Mouse (Mus musculus) forebrain, embryonic 10.5 days (tissue): ENCODE data around the gene Rcbtb2. TPM values are rescaled to one million over a fixed set of nuclear protein-coding genes. Genes with fewer than 3 reads are reported as not detected.

Experiments used
- DNase-seq: peaks from one replicate; pipeline ENCODE4 v3.0.0-alpha.2; 2017; ENCODE audit warnings: low spot score; ENCODE audit errors: extremely low spot score
- H3K27ac ChIP-seq: fragments of 300-500 bp; sonication (generic); 2 replicates; pipeline ENCODE4 v1.5.1; 2016; ENCODE audit warnings: mild to moderate bottlenecking
- H3K27me3 ChIP-seq: fragments of 300-500 bp; sonication (generic); 2 replicates; pipeline ENCODE4 v1.6.1; 2016; ENCODE audit warnings: mild to moderate bottlenecking; ENCODE audit not compliant: poor library complexity, severe bottlenecking
- H3K36me3 ChIP-seq: fragments of 300-500 bp; sonication (generic); replicated peaks from 2 replicates; pipeline ENCODE4 v1.6.1; 2016; ENCODE audit warnings: mild to moderate bottlenecking, moderate library complexity
- H3K4me1 ChIP-seq: fragments of 300-500 bp; sonication (generic); 2 replicates; pipeline ENCODE4 v1.6.1; 2016
- H3K4me3 ChIP-seq: fragments of 300-500 bp; sonication (generic); 2 replicates; pipeline ENCODE4 v1.5.1; 2016; ENCODE audit warnings: mild to moderate bottlenecking, moderate library complexity
- H3K9me3 ChIP-seq: fragments of 300-500 bp; sonication (generic); 2 replicates; pipeline ENCODE4 v1.6.1; 2016; ENCODE audit warnings: mild to moderate bottlenecking, moderate library complexity
- WGBS: fragments of 180-500 bp; shearing (Covaris S2); methylation state at CpG from one replicate; pipeline ENCODE4 v1.1.7; 2016; 5-methylcytosine and 5-hydroxymethylcytosine counted together
- polyA plus RNA-seq: library from polyadenylated mRNA; unstranded; fragments of >200 nt; fragmentation: Nextera tagmentation; extraction: Ambion mirVana; gene quantifications from 2 replicates; pipeline ENCODE4 v1.2.1, GENCODE M21; 2016

The Rcbtb2 gene
- polyA plus RNA-seq, 1 experiment from 2014 or later: 168 TPM

GRCm38 (mm10) chr14:73142421-73142895 is 19.6 kb downstream of the Rcbtb2 start:
- Histone ChIP-seq H3K27ac (peak overlapping the region; percentile 99), H3K4me3 (peak overlapping the region; percentile 71), H3K27me3 (no peaks in the 10 kb centered on the region), H3K36me3 (peaks cover 27% of the 10 kb centered on the region), H3K9me3 (0 out of 2 replicates have a peak, but pooled peaks cover 2% of the 10 kb centered on the region), H3K4me1 (peaks cover 48% of the 10 kb centered on the region)
- WGBS: under 1% methylated on average over 11 of the region's 11 CpGs
- DNase-seq: no peak

GRCm38 (mm10) chr14:73142896-73143709 is 20.3 kb downstream of the Rcbtb2 start:
- Histone ChIP-seq H3K4me3 (peak overlapping the region; percentile 71), H3K4me1 (peaks cover 52% of the 10 kb centered on the region), H3K9me3 (0 out of 2 replicates have a peak, but pooled peaks cover 2% of the 10 kb centered on the region), H3K27me3 (no peaks in the 10 kb centered on the region), H3K36me3 (peaks cover 29% of the 10 kb centered on the region), H3K27ac (peak overlapping the region; percentile 99)
- WGBS: under 1% methylated on average over 85 of the region's 88 CpGs
- DNase-seq: peak; percentile 86

GRCm38 (mm10) chr14:73143710-73144420 is 21.0 kb downstream of the Rcbtb2 start:
- DNase-seq: no peak
- 0 out of 2 replicates have a peak, but pooled peaks cover 2% of the 10 kb centered on the region for H3K9me3 ChIP-seq
- peaks cover 52% of the 10 kb centered on the region for H3K4me1 ChIP-seq
- peaks cover 30% of the 10 kb centered on the region for H3K36me3 ChIP-seq
- peak overlapping the region; percentile 99 for H3K27ac ChIP-seq
- no peaks in the 10 kb centered on the region for H3K27me3 ChIP-seq
- 43% methylated on average over 25 of the region's 25 CpGs for WGBS
- peak overlapping the region; percentile 71 for H3K4me3 ChIP-seq

GRCm38 (mm10) chr14:73145531-73145930 is 22.7 kb downstream of the Rcbtb2 start:
- no peak overlapping the region for H3K4me3 ChIP-seq
- 94% methylated on average over 4 of the region's 4 CpGs for WGBS
- H3K27me3 ChIP-seq: no peaks in the 10 kb centered on the region
- H3K27ac ChIP-seq: no peak overlapping the region
- H3K4me1 ChIP-seq: peaks cover 47% of the 10 kb centered on the region
- DNase-seq: no peak
- 0 out of 2 replicates have a peak, but pooled peaks cover 2% of the 10 kb centered on the region for H3K9me3 ChIP-seq
- H3K36me3 ChIP-seq: peaks cover 38% of the 10 kb centered on the region

GRCm38 (mm10) chr14:73146721-73147120 is 23.9 kb downstream of the Rcbtb2 start:
- H3K4me1 ChIP-seq: peaks cover 40% of the 10 kb centered on the region
- peaks cover 42% of the 10 kb centered on the region for H3K36me3 ChIP-seq
- DNase-seq: no peak
- no peak overlapping the region for H3K4me3 ChIP-seq
- 0 out of 2 replicates have a peak, but pooled peaks cover 2% of the 10 kb centered on the region for H3K9me3 ChIP-seq
- WGBS: 73% methylated on average over 3 of the region's 3 CpGs
- H3K27ac ChIP-seq: no peak overlapping the region
- H3K27me3 ChIP-seq: no peaks in the 10 kb centered on the region

GRCm38 (mm10) chr14:73148125-73148524 is 25.3 kb downstream of the Rcbtb2 start:
- DNase-seq: no peak
- Histone ChIP-seq H3K4me1 (peaks cover 26% of the 10 kb centered on the region), H3K27me3 (no peaks in the 10 kb centered on the region), H3K4me3 (no peak overlapping the region), H3K36me3 (peaks cover 56% of the 10 kb centered on the region), H3K27ac (no peak overlapping the region), H3K9me3 (0 out of 2 replicates have a peak, but pooled peaks cover 2% of the 10 kb centered on the region)
- WGBS: 90% methylated on average over 3 of the region's 3 CpGs

- WGBS: 93% methylated on average over 4 of the region's 5 CpGs
- peaks cover 100% of the 10 kb centered on the region for H3K36me3 ChIP-seq
- H3K9me3 ChIP-seq: no peaks in the 10 kb centered on the region
- no peak overlapping the region for H3K4me3 ChIP-seq
- no peaks in the 10 kb centered on the region for H3K4me1 ChIP-seq
- DNase-seq: no peak
- H3K27me3 ChIP-seq: no peaks in the 10 kb centered on the region
- no peak overlapping the region for H3K27ac ChIP-seq
These were observed 38.5 kb downstream of the Rcbtb2 start for GRCm38 (mm10) chr14:73161303-73161702.

GRCm38 (mm10) chr14:73162192-73162800 is 39.5 kb downstream of the Rcbtb2 start:
- H3K9me3 ChIP-seq: no peaks in the 10 kb centered on the region
- no peaks in the 10 kb centered on the region for H3K27me3 ChIP-seq
- H3K36me3 ChIP-seq: peaks cover 100% of the 10 kb centered on the region
- no peak for DNase-seq
- H3K4me3 ChIP-seq: no peak overlapping the region
- no peak overlapping the region for H3K27ac ChIP-seq
- no peaks in the 10 kb centered on the region for H3K4me1 ChIP-seq
- 97% methylated on average over 13 of the region's 13 CpGs for WGBS

GRCm38 (mm10) chr14:73163363-73163998 is 40.6 kb downstream of the Rcbtb2 start:
- 92% methylated on average over 10 of the region's 10 CpGs for WGBS
- peaks cover 99% of the 10 kb centered on the region for H3K36me3 ChIP-seq
- no peaks in the 10 kb centered on the region for H3K9me3 ChIP-seq
- no peak for DNase-seq
- no peak overlapping the region for H3K4me3 ChIP-seq
- no peaks in the 10 kb centered on the region for H3K27me3 ChIP-seq
- H3K27ac ChIP-seq: no peak overlapping the region
- H3K4me1 ChIP-seq: no peaks in the 10 kb centered on the region

GRCm38 (mm10) chr14:73165136-73165535 is 42.3 kb downstream of the Rcbtb2 start:
- no peak for DNase-seq
- Histone ChIP-seq H3K27me3 (no peaks in the 10 kb centered on the region), H3K36me3 (peaks cover 97% of the 10 kb centered on the region), H3K4me3 (no peak overlapping the region), H3K4me1 (peaks cover 3% of the 10 kb centered on the region), H3K27ac (no peak overlapping the region), H3K9me3 (no peaks in the 10 kb centered on the region)
- WGBS: 95% methylated on average over 6 of the region's 6 CpGs

GRCm38 (mm10) chr14:73168605-73169004 is 45.8 kb downstream of the Rcbtb2 start:
- no peak overlapping the region for H3K4me3 ChIP-seq
- WGBS: 94% methylated on average over 6 of the region's 6 CpGs
- no peak overlapping the region for H3K27ac ChIP-seq
- H3K9me3 ChIP-seq: no peaks in the 10 kb centered on the region
- H3K36me3 ChIP-seq: peaks cover 97% of the 10 kb centered on the region
- H3K4me1 ChIP-seq: peaks cover 12% of the 10 kb centered on the region
- no peaks in the 10 kb centered on the region for H3K27me3 ChIP-seq
- no peak for DNase-seq
